Mouse (Mus musculus): Measurements from ENCODE around the gene Ttll5.

Ttll5 gene

GRCm38 (mm10) chr12:85824438-85825264, at the start of gene Ttll5, which contains the start of gene Erg28:
TSS of gene Ttll5 (plus strand) at chr12:85824659.
TSS of gene Erg28 (minus strand) at chr12:85824550.
- DNase-seq: peak; percentile 100

GRCm38 (mm10) chr12:85778962-85779361, 45.5 kb upstream of the Ttll5 start:
- no peak for DNase-seq

- DNase-seq: peak; percentile 53
These were observed 44.8 kb upstream of the Ttll5 start for GRCm38 (mm10) chr12:85779707-85780106.

GRCm38 (mm10) chr12:85781606-85782005, 42.9 kb upstream of the Ttll5 start:
- peak; percentile 79 for DNase-seq

- peak; percentile 97 for DNase-seq
These were observed 39.3 kb upstream of the Ttll5 start for GRCm38 (mm10) chr12:85784916-85785815.

- DNase-seq: no peak
These were observed 32.3 kb upstream of the Ttll5 start for GRCm38 (mm10) chr12:85792158-85792557.

- DNase-seq: peak; percentile 97
These were observed 31.6 kb upstream of the Ttll5 start for GRCm38 (mm10) chr12:85792821-85793346.

GRCm38 (mm10) chr12:85794094-85794493, 30.4 kb upstream of the Ttll5 start:
- DNase-seq: peak; percentile 63

GRCm38 (mm10) chr12:85795551-85795950, 28.9 kb upstream of the Ttll5 start:
- peak; percentile 71 for DNase-seq

GRCm38 (mm10) chr12:85800031-85800430, 24.4 kb upstream of the Ttll5 start:
- DNase-seq: peak; percentile 80

GRCm38 (mm10) chr12:85809726-85810125, 14.7 kb upstream of the Ttll5 start:
- peak; percentile 87 for DNase-seq

- DNase-seq: no peak
These were observed 13.5 kb upstream of the Ttll5 start for GRCm38 (mm10) chr12:85810959-85811358.

GRCm38 (mm10) chr12:85811676-85812075, 12.8 kb upstream of the Ttll5 start:
- DNase-seq: peak; percentile 81

GRCm38 (mm10) chr12:85813599-85813998, 10.9 kb upstream of the Ttll5 start:
- DNase-seq: peak; percentile 99

GRCm38 (mm10) chr12:85822051-85822450, 2.4 kb upstream of the Ttll5 start:
- DNase-seq: peak; percentile 87

GRCm38 (mm10) chr12:85825361-85825760, 902 bp downstream of the Ttll5 start:
- DNase-seq: no peak

- peak; percentile 13 for DNase-seq
These were observed 1.4 kb downstream of the Ttll5 start for GRCm38 (mm10) chr12:85825822-85826221.

- peak; percentile 75 for DNase-seq
These were observed 4.4 kb downstream of the Ttll5 start for GRCm38 (mm10) chr12:85828856-85829255.

GRCm38 (mm10) chr12:85829866-85830265, 5.4 kb downstream of the Ttll5 start:
- peak; percentile 55 for DNase-seq

- DNase-seq: peak; percentile 79
These were observed 6.2 kb downstream of the Ttll5 start for GRCm38 (mm10) chr12:85830691-85831090.

- peak; percentile 31 for DNase-seq
These were observed 10.1 kb downstream of the Ttll5 start for GRCm38 (mm10) chr12:85834543-85834942.

- DNase-seq: peak; percentile 59
These were observed 13.3 kb downstream of the Ttll5 start for GRCm38 (mm10) chr12:85837765-85838164.

- peak; percentile 86 for DNase-seq
These were observed 15.0 kb downstream of the Ttll5 start for GRCm38 (mm10) chr12:85839371-85840000.
